Mouse (Mus musculus) brain, embryonic 14.5 days (tissue): ENCODE measurements around the gene Mak. TPM values are rescaled to one million over a fixed set of nuclear protein-coding genes. Genes with fewer than 3 reads are reported as not detected.
A peak's percentile ranks its signal among the peaks of the same experiment; 100 is the strongest.

Experiments used
- DNase-seq: peaks from one replicate; pipeline ENCODE4 v3.0.0-alpha.2; 2011; ENCODE audit warnings: low read depth
- CTCF ChIP-seq: fragments of 200-500 bp; IDR thresholded peaks from 2 replicates; pipeline ENCODE4 v1.5.1; 2012; ENCODE audit warnings: inconsistent platforms, mild to moderate bottlenecking, moderate library complexity, borderline replicate concordance; ENCODE audit not compliant: insufficient read depth, insufficient read length; ENCODE audit errors: extremely low read depth
- POLR2A ChIP-seq: fragments of 200-500 bp; IDR thresholded peaks from 2 replicates; pipeline ENCODE4 v1.6.1; 2012; ENCODE audit warnings: mild to moderate bottlenecking, inconsistent platforms, borderline replicate concordance; ENCODE audit not compliant: poor library complexity, insufficient read depth, insufficient read length, severe bottlenecking; ENCODE audit errors: extremely low read depth
- polyA plus RNA-seq: library from polyadenylated mRNA; depleted of rRNA; stranded (reverse); fragments of >200 nt; gene quantifications from 2 replicates; pipeline ENCODE4 v1.2.3, GENCODE M21; 2012

Mak gene
- polyA plus RNA-seq, 1 experiment: 1.7 TPM

DNA sequence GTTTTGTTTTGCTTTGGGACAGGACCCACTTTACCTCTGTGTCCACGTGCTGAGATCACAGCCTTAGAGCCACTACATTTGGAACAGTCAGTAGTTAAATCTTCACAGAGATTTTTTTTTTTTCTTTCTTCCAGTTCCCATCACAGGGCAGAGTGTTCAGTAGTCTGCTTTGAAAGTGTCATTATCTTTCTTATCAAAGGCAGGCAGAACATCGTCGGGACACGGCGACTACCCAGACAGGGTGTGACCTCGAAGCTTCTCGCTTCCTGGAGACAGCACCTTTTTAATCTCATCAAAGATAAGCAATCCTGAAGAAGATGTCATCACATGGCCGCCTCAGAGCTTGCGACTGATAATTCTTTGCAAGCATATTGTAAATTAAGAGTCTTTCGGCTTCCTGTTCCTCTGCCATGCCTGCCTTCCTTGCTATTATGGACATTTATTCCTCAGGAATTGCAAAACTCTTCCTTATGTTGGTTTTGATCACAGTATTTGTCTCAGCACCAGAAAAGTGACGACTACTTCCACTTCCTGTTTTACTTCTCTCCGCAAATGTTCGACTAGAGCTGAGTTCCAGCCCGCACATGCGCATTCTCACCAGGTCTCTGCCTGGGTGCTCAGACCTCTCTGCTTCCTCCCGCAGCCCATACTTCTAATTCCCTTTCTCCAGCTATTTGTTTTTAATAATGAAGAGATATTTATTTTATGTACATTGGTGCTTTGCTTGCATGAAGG is 18.0 kb upstream of the Mak start:
- DNase-seq: no peak
- TF ChIP-seq CTCF: no peak

DNA sequence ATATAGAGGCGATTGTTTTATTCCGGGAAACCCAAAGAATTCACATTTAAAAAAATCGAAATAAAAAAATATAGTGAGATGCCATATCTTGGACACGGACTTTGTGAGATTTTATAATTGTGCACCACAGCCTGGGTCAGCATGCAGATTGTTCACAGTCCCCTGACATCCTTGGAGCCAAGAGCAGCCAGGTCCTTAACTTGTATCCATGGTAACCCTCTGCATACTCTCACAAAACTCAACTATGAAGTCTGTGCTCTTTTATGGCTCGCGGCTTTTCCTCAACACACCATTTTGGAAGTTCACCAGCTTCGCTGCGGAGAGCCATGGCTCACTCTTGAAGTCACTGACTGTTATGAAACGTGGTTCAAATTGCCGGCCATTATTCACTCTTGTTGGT is 14.7 kb upstream of the Mak start:
- TF ChIP-seq CTCF: no peak
- no peak for TF ChIP-seq POLR2A

DNA sequence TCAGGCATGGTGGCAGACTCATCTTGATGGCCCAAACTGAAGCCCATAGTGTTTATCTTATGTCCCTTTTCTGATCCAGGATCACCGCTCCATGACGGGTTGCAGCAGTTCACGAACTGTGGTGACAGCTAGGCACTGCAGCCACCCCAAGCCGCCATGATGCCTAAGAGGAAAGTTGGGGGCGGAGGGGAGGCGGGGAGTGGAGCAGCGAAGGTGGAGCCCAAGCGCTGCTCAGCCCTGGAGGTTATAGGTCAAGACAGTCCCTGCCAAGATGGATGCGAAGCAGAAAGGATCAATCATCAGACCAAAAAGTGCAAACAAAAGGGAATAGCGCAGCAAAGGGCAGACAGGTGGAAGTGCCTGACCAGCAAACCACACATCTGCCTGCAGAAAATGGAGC is 11.8 kb upstream of the Mak start:
- DNase-seq: no peak
- TF ChIP-seq POLR2A (no peak), CTCF (no peak)

More for the DNA sequence above, 14.7 kb upstream of the Mak start:
- peak; percentile 19 for DNase-seq

DNA sequence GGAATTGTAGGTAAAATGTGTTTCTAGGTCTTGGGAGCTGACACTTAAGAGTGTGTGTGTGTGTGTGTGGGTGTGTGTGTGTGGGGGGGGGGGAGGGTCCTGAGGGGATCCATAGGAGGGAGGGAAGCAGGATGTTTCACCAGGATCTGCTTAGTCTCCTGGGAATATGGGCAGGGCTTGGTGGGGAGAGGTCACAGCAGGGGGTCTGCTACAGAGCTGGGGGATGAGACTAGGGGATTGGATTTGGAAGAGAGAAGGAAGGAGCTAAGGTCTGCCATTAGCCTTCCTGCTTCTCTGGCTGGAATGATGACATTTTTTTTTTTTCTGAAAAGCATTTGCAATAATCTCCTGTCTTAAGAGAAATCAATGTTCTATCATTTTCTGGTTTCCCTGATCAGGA is 9.2 kb upstream of the Mak start:
- DNase-seq: no peak
- no peak for TF ChIP-seq POLR2A
- no peak for TF ChIP-seq CTCF

DNA sequence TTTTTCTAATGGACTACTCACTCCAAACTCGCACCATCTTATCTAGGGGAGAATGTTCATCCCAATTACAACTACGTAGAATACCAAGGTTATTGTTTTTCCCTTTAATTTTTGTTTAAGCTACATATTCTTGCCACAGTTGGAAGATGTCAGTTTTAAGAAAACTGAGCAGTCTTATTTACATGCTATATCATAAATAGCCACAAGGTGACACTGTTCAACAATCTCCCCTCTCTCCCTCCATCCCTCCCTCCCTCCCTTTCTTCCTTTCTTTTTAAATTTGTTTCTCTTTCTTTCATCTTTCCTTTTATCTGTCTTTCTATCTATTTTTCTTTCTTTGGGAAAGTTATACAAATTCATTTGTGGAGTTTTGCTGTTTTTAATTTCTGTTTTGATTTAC is 5.6 kb upstream of the Mak start:
- DNase-seq: peak; percentile 58
- no peak for TF ChIP-seq POLR2A
- 0 out of 2 replicates have a peak, but pooled peaks have one; percentile 16 for TF ChIP-seq CTCF

DNA sequence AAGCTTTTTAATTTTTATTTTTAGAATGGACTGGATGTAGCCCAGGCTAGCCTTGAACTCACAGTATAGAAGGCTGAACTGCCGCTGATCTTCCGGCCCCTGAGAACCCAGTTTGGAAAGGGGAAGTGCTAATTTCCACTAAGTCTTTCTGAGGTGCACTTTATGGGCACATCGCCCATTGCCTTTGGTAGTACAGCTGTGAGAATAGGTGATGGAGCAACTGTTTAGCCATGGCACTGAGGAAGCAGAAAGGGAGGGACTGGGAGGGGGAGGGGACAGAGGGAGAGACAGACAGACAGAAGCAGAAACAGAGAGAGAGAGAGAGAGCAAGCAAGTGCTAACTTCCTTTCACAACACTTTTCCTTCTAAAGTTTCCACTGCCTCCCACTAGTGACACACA is 5.0 kb upstream of the Mak start:
- no peak for DNase-seq
- TF ChIP-seq CTCF (no peak), POLR2A (no peak)

DNA sequence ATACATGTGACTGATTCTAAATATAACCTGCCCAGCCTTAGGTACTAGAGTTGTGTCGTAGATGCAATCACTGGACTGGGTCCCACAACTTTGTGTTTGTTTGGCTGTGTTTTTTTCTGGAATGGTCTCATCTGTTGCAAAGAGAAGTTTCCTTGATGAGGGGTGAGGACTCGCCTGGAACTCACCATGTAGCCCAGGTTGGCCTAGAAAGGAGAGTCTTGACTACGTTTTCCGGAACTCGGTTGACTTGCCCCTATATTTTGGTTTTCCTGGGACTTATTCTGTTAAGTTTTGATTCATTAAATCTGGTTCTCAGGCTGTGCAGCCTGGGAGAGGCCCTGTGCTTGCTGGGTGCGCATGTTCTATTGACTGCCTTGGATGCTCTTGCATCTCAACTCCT is 1.2 kb upstream of the Mak start:
- DNase-seq: no peak
- TF ChIP-seq CTCF (no peak), POLR2A (no peak)

DNA sequence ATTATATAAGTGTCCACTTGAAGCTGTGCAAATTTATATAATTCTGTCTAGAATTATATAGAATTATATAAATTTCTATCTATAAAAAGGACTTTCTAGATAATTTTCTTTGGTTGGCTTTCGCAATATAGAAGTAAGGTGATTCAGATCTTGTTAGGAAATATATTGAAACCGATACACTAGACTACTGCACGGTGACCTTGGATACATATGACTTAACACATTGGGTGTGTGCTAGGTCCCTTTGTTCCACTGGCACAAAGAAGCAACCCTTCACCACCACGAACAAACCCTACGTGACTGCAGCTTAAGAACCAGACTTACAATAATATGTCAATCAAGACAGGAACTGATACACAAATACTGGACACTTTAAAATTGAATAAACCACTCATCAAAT is 353 bp upstream of the Mak start:
- peak; percentile 9 for DNase-seq
- no peak for TF ChIP-seq POLR2A
- no peak for TF ChIP-seq CTCF

DNA sequence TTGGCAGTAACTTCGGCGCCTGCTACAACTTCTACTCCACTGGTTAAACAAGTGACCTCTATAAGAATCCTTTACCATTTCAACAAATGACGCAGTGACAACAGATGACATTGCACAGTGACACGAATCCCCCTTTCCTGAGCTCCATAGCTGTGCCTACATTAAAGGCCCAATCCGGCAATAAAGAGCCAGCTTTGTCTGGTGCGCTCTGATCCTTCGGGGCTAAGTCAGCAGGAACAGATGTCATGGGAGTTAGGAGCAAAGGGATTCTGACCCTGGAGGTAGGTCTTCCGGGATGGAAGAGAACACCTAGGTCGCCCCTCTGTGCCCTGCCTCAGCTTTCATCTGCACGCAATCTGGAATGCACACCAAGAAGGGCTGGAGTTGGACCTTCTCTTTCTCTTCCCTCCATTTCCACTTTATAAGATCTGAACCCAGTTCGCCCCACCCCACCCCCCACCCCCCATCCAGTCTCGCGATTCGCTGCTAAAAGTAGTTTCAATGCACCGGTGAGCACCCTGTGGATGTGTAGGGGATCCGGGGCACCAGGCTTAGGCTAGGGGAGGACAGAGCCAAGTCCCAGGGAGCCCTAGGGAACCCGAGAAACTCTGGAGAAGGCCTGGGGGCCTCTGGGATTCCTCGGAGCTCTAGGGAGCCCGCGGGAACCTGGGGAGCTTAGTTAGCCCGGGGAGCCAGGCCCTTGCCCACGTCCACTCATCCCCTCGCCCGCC is 651 bp downstream of the Mak start:
- peak; percentile 19 for DNase-seq
- TF ChIP-seq CTCF (no peak), POLR2A (no peak)

DNA sequence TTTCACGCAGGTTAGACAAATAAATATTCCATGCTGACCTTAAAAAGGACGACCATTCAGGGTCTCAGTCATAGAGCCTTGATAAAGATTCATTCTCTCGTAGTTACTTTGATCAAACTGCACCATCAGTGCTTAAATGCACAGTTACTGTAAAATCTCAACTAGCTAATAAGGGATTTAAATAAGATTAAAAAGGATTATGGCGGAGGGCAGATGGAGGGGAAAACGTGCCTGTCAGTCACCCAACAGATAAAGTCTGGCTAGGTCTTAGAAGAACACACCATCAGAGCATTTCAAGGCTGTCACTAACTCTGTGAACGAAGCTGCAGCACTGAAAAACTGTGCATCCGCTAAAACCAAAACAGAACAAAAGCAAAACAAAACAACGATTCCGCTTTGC is 1.6 kb downstream of the Mak start:
- DNase-seq: peak; percentile 42
- TF ChIP-seq CTCF: no peak
- no peak for TF ChIP-seq POLR2A

DNA sequence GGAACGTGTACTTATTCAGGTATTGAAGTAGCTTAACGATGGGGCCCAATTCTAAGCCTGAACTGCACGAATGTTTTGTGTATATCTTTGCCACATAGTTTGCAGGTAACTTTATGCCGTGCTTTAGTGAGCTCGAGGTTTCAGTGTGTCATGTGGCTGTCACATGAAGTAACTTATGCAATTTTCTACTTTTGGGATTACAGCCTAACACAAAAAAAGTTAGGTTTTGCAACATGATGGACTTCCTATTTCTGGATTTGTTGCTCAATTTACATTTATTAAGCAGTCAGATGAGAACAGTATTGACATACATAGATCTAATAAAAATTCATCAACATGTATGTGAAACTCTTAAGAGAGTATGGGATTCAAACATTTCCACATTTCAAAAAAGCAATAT is 5.7 kb downstream of the Mak start:
- TF ChIP-seq POLR2A: no peak
- TF ChIP-seq CTCF: no peak

DNA sequence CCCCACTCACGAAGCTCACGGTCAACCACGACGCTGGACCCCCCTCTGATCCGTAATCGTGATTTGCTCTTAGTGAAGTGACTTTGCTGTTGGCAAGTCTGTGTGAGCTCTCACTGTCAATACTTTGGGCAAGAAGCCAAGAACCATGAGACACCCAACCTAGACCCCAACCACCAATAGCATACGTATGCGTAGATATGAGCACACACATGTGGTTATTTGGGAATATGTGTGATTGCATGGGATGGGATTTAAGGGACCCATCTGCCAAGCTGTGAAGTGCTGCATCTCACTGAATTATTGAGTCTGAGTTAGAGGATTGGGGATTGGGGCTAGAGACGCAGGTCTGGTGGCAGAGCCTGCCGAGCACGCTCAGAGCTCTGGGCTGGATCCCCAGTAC is 7.9 kb downstream of the Mak start:
- peak; percentile 53 for DNase-seq
- TF ChIP-seq POLR2A (no peak), CTCF (no peak)

More for the DNA sequence above, 5.7 kb downstream of the Mak start:
- no peak for DNase-seq
